Mouse (Mus musculus): ENCODE measurements around the gene Mphosph10.

Mphosph10 gene

DNA sequence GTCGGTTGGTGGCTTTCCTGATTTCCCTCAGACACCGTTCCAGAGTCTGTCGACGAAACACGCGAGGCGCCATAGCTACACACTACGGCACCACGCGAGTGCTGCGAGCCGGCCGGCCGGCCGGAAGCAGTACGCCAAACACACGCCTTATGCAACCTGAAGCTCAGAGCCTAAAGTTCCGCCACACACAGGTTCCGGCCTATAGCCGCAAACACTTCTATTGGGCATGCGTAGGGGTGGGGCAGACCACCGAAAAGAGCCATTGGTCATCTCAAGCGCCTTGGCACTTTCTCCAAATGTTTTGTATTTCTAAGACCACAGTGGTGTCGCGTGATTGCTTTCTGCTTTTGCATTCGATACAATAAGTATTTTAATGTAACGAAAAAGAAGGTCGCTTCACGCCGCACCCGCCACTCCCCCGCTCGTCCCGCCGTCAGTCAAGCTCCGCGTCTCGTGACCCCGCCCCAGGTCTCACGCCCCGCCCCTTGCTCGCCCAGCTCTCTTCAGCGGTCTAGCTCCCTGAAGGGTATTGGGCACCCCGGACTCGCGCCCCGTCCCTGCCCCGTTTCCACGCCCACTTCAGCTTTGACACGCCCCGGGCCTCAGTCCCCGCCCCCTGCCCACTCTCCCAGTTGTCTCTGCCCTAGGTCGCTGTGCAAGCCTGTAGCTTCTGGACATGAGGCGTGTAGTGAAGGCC, at the start of gene Mphosph10, which contains the start of gene Mcee:
Gene Mphosph10 (minus strand): TSS at position 147 of the 697 bp plus-strand sequence.
Gene Mcee (plus strand): TSS at position 486 of the 697 bp plus-strand sequence.
- peak; percentile 98 for DNase-seq (ENCODE audit: low spot score)

DNA sequence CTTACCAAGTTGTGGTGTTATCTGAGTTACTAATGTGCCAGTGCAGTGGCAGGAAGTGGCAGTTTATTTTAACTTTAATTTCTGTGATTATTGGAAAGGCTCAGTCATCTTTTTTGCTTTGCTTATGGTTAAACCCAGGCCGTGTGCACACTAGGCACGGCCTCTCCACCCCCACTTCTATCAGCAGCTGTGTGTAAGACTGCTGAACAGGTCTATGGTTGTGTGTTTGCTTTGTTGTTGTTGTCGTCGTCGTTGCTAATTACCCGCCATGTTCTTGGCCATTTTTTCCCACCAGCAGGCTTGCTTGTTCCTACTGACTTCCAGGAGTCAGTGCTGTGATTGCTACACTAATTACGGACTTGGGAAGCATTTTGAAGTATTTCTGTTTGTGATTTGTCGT, 48.5 kb upstream of the Mphosph10 start:
- no peak for DNase-seq (ENCODE audit: low spot score)

DNA sequence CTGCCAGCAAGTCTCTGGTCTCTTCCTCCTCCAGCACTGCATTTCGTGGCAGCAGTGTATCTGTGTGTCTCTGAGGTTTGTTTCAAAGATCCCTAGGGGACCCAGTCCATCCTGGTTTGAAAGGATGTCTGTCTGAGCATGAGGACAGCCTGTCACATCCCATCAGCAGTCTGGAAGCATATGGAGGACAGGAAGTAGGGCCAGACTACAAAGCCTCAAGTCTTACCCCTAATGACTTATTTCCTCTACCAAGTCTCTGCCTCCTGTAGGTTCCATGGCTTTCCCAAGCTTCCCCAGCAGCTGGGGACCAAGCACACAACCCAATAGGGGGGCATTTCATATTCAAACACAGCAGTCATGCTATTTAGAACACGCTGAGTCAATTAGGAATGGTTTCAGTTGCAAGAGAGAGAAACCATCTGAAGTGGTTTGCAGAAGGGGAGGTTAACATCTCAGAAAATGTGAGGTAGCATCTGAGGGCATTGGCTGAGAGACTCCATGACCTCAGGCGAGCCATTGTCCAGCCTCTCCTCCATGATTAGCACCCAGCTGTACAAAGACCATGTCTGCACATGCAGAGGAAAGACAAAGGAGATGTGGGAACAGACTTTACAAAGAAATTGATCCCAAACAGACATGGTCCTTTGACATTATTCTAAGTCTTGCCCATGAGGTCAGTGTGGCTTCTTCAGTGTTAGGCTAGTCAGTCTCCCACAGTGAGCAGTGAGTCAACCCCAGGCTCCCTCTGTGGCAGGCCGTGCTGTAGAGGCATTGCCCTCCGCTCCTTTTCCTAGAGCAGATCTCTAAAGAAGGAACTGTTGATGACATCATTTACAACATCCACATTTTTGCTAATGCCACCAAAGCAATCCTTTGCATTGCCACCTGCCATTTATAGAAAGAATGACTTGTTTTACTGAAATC, 47.8 kb upstream of the Mphosph10 start:
- DNase-seq (ENCODE audit: low spot score), result no peak

DNA sequence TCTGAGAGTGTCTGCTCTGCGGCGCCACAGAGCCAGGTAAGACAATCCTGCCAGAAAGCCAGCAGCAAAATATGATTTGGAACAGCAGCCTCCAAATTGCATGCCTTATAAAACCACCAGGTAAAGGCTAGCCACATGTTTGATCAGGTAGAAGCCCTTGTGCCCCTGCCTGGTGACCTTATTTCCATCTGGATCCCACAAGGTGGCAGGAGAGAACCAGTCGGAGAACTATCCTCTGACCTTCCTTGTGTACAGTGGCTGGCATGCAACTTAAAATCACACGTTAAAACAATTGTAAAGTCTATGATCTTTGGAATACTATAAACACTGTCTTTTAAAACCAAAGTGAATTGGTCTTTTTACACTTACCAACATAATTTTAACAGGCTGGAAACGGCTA, 32.8 kb upstream of the Mphosph10 start:
- no peak for DNase-seq (ENCODE audit: low spot score)

DNA sequence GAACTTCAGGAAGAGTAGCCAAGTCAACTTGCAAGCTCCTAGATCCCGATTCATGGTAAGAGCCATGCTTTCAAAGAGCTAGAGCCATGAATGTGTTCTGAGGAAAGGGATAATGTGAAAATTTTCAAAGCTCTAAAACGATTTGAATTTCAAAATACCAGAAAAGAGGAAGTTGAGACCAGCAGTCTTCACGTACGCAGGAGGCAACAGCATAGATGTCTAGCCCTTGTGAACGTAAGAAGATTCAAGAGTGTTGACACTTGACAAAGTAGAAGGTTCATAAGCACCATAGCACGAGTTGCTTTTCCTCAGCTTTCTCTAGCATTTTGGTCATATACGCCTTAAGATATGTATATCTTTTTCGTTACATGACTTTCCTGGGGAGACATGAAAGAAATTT, 11.9 kb upstream of the Mphosph10 start:
- no peak for DNase-seq (ENCODE audit: low spot score)

DNA sequence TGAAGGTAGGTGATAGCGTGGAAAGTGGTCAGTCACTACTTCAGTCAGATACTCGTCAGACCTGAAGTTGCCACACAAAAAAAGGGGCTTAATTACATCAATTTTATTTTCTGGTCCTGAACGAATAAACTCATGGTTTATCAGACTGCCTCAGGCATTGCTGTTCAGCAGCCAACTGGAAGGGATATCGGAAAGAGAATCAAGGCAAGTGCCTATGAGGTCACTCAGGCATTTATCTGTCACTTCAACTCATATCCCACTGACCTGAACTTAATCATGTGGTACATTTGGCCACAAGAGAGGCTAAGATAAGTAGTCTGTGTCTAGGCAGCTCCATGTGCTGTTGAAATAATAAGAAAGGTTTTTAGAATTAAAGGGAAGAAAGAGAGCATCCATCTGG, 10.4 kb upstream of the Mphosph10 start:
- DNase-seq (ENCODE audit: low spot score), result no peak

DNA sequence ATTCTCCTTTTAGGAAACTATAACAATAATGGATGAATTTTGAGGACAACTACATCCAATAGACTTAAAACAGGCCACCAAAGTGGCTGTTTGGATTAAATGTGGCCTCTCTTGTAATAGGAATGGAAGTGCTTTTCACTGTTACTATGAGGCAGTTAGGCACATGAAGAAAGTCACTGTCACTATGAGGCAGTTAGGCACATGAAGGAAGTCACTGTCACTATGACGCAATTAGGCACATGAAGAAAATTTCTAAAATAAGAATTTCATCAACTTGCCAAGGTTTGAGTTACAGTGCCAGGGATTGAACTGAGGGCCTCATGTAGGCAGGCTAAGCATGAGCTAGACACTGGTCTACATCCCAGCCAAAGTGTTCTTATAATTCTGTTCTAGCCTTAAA, 8.7 kb upstream of the Mphosph10 start:
- DNase-seq (ENCODE audit: low spot score), result no peak

DNA sequence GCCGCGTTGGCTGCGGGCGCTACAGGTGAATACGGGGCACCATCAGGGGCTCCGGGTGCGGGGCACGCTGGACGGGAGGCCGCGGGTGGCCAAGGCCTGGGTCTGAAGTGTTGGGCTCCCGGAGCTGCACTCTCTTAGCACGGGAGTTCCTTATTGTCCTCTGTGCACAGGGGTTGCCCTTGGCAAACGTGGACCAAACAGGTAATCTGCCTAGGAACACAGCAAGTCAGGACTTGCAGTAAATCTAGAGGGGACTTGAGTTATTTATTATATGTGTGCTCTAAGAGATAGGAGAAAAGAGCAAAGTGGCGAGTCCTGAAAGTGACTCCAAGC, 717 bp upstream of the Mphosph10 start:
- no peak for DNase-seq (ENCODE audit: low spot score)

DNA sequence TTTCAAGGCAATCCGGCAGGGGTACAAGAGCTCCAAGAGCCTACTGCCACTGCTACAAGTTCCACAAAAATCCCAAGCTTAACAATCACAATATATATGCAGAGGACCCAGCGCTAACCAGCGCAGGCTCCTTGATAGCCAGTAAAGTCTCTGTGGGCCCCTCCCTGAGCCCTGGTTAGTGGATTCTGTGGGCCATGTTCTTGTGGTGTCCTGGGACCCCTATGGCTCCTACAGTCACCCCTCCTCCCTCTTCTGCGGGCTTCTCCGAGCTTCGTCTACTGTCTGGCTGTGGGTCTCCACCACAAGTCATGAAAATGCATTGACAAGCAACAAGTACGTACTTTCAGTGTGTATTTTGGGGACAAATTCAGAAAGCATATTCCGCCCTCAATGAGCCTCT, 589 bp downstream of the Mphosph10 start:
- peak; percentile 21 for DNase-seq (ENCODE audit: low spot score)

DNA sequence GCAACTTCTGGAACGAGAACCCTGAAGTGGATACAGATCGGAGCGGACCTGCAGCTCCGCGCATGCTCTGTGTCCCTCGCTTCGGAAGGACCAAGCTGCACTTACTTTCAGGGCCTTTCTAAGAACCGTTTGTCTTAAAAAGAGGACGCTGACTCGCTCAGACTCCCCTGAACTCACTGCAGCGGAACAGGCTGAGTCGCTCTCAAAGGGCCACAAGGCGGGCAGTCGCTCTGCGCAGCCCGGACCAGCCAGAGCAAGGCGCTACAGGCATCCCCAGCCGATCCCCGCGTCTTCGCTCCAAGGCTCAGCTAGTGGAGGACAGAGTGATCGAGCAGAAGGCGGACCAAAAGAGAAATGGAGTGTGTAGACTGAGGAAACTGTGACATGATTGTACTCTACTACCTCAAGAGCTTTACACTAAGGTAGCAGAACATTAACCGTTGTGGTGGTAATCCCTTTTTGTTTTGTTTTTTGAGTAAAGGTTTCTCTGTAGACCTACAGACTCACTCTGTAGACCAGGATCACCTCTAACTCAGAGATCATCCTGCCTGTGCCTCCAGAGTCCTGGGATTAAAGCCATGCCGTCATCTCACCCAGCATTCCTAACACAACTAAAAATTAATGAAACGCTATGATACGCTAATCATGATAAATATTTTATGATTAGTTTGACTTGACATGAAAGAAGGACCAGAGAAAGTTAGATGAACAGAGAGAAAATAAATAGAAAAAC, 18.1 kb downstream of the Mphosph10 start, which contains the start of gene Fan1:
Gene Fan1 (minus strand): TSS at position 266 of the 733 bp plus-strand sequence.
- peak; percentile 86 for DNase-seq (ENCODE audit: low spot score)

DNA sequence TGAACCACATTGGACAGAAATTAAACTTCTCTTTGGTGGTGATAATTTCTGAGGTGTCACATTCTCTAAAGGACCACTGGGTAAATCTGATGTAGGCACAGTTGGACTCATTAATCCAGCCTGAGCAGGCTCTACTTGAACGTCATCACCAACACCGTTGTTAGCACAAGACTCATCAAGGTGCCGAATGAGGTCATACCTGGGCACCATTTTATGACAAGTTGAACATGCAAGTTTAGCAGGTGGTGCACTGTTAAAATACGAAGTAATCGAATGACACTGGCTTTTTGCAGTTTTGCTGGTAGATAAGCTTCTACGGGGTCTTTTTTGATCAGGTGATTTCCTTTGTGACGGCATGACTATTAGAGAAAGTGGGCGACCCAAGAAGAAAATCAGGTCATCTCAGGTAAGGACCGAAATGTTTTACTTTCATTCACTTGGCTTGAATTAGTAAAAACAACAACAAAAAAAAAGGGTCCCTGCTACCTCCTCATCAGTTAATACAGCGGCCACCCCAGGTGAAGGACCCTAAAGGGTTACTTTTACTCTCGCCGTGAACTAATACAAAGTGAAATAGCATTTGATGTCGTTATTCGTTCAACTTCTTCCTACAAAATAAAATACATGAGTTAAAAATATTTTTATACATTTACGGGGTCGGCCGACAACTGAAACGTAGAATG, 18.8 kb downstream of the Mphosph10 start:
- no peak for DNase-seq (ENCODE audit: low spot score)

DNA sequence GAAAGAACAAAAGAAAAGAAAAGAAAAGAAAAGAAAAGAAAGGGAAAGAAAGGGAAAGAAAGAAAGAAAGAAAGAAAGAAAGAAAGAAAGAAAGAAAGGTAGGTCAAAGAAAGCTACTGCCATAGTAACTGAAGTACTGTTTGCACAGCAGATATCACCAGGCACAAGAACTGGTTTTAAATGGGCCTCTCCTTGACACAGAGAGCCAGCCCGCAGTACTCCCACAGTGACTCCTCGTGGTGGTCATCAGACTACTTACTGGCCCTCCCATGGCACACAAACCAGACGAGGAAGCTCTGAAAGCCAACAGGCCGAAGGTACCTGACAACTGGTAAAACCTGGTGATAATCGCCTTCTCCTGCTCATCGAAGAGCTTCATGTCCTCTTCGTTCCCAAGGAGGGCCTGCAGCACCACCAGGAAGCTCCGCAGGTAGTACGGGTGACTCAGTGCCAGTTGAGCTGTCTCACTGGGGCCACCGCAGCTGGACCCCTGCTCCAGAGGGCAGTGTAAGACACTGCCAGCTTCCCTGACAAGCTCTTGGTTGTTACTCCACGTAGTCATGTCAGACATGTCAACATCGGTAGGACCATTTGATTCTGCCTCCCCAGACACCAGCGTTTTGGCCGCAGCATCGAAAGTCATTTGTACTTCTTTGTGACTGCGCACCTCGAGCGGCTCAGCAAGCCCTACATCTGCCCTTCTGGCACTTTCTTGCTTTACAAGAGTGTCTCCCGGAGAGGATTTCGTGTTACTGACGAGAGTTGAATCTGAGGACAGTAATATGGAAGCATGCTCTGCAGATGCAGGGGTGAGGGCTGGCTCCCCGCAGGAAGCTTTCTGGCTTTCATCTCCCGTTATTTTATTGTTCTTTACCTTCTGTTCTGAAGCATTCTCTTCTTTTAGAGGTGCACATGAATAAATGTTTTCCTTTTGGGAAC, 19.9 kb downstream of the Mphosph10 start:
- DNase-seq (ENCODE audit: low spot score), result no peak

DNA sequence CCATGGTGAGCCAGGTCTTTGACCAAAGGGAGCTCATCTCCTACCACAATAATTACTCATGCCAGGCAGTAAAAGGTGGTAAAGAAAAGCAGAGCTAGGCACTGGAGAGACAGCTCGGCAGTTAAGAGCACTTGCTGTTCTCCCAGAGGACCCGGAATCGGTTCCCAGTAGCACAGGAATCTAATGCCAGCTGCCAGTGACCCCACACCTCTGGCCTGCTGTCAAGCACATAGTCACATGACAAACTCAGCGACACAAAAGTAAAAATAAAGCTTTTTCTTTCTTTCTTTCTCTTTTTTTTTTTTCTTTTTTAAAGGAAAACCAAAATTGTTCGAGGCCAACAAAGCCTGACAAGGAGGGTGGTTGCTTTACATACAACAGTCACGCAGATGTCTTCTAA, 22.2 kb downstream of the Mphosph10 start:
- no peak for DNase-seq (ENCODE audit: low spot score)

DNA sequence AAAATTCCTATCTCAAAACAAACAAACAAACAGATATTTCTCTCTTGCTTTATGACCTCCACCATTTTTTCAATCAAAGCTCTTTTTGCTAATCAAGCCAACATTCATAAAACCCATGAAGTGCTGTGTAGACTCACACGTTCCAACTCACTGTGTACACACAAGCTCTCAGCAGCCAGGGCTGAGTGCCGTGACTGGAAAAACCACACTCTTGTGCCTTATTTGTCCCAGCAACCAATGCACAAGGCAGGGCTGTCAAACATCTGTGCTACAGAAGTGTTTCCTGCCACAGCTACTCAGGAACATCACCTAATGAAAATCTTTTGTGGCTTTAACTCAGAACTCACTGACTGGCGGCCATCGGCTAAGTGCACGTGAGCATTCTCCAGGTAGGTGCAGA, 26.2 kb downstream of the Mphosph10 start:
- no peak for DNase-seq (ENCODE audit: low spot score)

DNA sequence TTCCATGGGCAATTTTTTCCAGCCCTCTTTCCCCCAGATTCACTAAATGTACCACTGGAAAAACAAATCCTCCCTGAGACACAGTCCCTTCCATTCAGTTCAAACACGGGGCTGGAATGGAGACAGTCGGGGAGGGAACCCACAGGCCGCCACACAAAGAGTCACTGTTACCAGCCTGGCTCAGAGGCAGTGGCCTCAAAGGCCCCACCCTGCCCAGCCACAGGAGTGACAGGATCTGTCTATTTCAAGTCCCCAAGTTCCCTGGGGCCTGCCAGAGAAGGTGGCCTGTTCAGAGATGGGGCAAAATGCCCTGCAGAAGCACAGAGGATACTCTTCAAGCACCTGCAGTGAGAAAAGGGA, 31.5 kb downstream of the Mphosph10 start:
- DNase-seq (ENCODE audit: low spot score), result no peak

DNA sequence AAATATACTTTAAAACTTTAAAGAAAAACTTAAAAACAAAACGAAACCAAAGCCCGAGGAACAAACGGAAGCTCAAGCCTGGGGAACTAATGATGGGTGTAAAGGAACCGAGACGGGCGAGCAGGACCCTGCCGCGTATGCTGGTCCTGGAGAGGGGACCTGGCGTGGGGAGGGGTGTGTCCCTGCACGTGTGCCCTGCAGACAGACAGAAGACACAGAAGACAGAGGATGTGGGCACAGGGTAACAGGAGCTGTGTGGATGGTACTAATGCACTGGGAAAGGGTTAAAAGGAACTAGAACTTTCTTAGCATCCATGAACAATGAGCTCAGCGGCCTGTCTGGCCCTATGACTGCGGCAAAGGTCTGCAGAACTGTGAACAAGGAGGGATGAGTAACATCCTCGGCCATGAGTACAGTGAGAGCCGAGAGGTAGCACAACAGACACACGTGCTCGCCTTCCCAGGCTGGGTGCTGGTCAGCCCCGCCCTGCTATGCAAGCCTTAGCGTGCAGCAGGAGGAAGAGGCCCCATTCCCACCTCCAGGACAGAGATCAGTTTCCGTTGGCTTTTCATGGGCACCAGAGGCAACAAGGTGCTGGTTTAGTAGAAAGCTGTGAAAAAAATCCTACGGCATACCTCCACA, 32.0 kb downstream of the Mphosph10 start:
- no peak for DNase-seq (ENCODE audit: low spot score)

DNA sequence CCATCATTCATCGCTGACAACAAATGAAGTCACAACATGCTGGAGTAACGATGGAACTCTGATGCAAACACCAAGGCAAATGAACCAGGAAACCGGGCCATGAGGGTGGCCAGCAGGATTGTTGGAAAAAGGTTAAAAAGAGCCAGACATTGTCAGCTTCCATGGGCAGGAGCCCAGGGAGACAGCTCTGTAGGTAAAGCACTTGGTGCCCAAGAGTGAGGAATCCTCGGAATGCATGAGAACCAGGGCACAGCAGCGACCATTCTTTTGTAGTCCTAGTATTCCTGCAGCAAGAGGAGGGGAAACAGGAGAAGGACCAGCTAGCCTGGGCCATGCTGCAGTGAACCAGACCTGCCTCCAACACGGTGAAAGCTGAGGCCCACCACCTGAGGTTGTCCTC, 33.4 kb downstream of the Mphosph10 start:
- no peak for DNase-seq (ENCODE audit: low spot score)

DNA sequence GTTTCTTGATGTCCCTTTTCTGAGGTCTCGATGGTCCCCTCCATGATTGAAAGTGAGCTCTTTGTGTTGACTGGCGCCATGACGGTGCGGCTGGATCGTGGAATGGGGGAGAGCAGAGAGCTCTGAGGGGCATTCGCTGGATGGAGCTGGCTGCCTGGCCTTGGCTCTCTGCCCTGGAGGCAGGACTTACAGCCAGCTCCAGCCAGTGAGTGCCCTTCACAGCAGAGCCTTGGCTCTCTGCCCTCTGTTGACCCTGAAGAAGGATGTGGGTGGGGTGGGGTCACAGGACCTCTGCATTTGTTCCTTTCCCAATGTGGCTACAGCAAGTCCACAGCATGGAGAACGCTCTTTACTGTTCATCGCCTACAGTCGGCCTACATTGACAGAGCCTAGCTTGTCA, 34.7 kb downstream of the Mphosph10 start:
- peak; percentile 63 for DNase-seq (ENCODE audit: low spot score)

DNA sequence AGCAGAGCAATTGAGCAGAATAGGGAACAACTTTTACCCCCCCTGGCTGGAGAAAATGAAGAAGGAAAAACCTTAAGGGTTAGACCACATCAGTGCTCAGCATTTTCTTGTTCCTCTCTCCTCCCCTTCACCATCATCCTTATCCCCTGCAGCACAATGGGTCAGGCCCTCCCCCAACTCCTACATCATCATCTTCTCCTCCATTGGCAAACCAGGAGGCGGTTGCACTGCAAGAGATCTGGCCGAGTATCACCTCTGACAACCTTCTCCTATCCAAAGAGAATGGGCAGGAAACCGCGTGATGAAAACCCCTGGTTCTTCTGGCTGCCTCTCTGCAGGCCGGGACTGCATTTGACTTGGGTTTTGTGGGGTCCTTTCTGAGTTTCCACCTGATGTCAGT, 35.4 kb downstream of the Mphosph10 start:
- no peak for DNase-seq (ENCODE audit: low spot score)

DNA sequence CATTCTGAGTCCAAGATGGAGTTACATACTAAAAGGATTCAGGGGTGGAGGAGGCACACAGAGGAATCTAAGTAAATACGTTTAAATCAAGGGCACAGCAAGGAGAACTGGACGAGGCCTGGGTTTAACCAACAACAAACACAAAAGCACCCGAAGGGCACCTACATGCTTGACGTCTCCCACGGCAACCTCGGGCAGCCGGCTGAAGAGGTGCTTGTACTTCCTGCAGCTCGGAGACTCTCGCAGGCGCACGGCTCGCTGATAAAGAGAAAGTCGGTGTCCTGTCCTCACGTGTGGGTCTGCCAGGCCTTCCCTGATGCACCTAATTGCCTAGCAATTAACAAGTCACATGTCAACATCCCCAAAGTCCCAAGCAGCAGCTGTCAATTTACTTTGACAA, 37.9 kb downstream of the Mphosph10 start:
- DNase-seq (ENCODE audit: low spot score), result no peak

Measured in testis, postnatal 14 days (tissue).